Comparison of ENCODE assay signal across 8 mouse cellular contexts in genomic region chr1:64691581-64691980, GRCm38 (mm10). TPM values are rescaled to one million over a fixed set of nuclear protein-coding genes. Genes with fewer than 3 reads are reported as not detected.
DNase-seq lines count a peak whose midpoint lies in the region; ATAC-seq lines count a peak whose summit lies in the region.

No protein-coding gene starts in this region.

- H3K27ac ChIP-seq in lung, embryonic 15.5 days = no peak overlapping the region
- H3K27ac ChIP-seq in embryonic facial prominence, embryonic 10.5 days (replicated peaks) = peak overlapping the region; percentile 90
- H3K27ac ChIP-seq in intestine, embryonic 14.5 days (ENCODE audit: low read depth) = no peak overlapping the region
- peak overlapping the region; percentile 79; the same call in 1 of the 2 replicates for H3K27ac ChIP-seq in neural tube, embryonic 13.5 days (replicated peaks)

- peak overlapping the region; percentile 85 for H3K4me2 ChIP-seq in lung, embryonic 15.5 days
- peak overlapping the region; percentile 82 for H3K4me2 ChIP-seq in intestine, embryonic 14.5 days (ENCODE audit: low read length)
- H3K4me2 ChIP-seq in neural tube, embryonic 13.5 days = peak overlapping the region; percentile 82

- no peak for ATAC-seq in lung, embryonic 15.5 days (ENCODE audit: borderline replicate concordance, extremely low read depth, low FRiP score, low TSS enrichment)
- no peak for ATAC-seq in intestine, embryonic 14.5 days (replicated peaks; ENCODE audit: low FRiP score, low TSS enrichment, low read depth)
- no peak for ATAC-seq in neural tube, embryonic 13.5 days (ENCODE audit: low read depth)

- H3K36me3 ChIP-seq in lung, embryonic 15.5 days = no peaks in the 10 kb centered on the region
- no peaks in the 10 kb centered on the region for H3K36me3 ChIP-seq in embryonic facial prominence, embryonic 10.5 days (replicated peaks)
- no peaks in the 10 kb centered on the region for H3K36me3 ChIP-seq in intestine, embryonic 14.5 days (ENCODE audit: control insufficient read depth, insufficient read depth, low read length)
- H3K36me3 ChIP-seq in neural tube, embryonic 13.5 days = no peaks in the 10 kb centered on the region

- WGBS in lung, embryonic 15.5 days = 3% methylated on average over 9 of the region's 9 CpGs
- 3% methylated on average over 9 of the region's 9 CpGs for WGBS in embryonic facial prominence, embryonic 10.5 days
- 3% methylated on average over 9 of the region's 9 CpGs for WGBS in intestine, embryonic 14.5 days
- 3% methylated on average over 9 of the region's 9 CpGs for WGBS in neural tube, embryonic 13.5 days

- H3K4me1 ChIP-seq in lung, embryonic 15.5 days = peaks cover 20% of the 10 kb centered on the region
- peaks cover 32% of the 10 kb centered on the region for H3K4me1 ChIP-seq in embryonic facial prominence, embryonic 10.5 days
- H3K4me1 ChIP-seq in intestine, embryonic 14.5 days (replicated peaks; ENCODE audit: control insufficient read depth, insufficient read depth, low read length) = peaks cover 17% of the 10 kb centered on the region
- peaks cover 44% of the 10 kb centered on the region for H3K4me1 ChIP-seq in neural tube, embryonic 13.5 days (replicated peaks)

- no peaks in the 10 kb centered on the region for H3K27me3 ChIP-seq in lung, embryonic 15.5 days
- H3K27me3 ChIP-seq in embryonic facial prominence, embryonic 10.5 days (replicated peaks; ENCODE audit: low read depth, poor library complexity, severe bottlenecking) = no peaks in the 10 kb centered on the region
- no peaks in the 10 kb centered on the region for H3K27me3 ChIP-seq in intestine, embryonic 14.5 days (replicated peaks; ENCODE audit: control insufficient read depth, insufficient read depth, low read length)
- H3K27me3 ChIP-seq in neural tube, embryonic 13.5 days = no peaks in the 10 kb centered on the region

- DNase-seq in lung, adult 18-20 months = no peak
- no peak for DNase-seq in embryonic facial prominence, embryonic 10.5 days (ENCODE audit: low spot score)
- no peak for DNase-seq in intestine, embryonic 14.5 days (ENCODE audit: low spot score)
- DNase-seq in right cerebral cortex, adult 18-20 months = no peak
- DNase-seq in gastrocnemius, postnatal 25 days = no peak
- no peak for DNase-seq in kidney, postnatal 14 days

- no peaks in the 10 kb centered on the region for H3K9me3 ChIP-seq in lung, embryonic 15.5 days
- no peaks in the 10 kb centered on the region for H3K9me3 ChIP-seq in embryonic facial prominence, embryonic 10.5 days
- no peaks in the 10 kb centered on the region for H3K9me3 ChIP-seq in intestine, embryonic 14.5 days (ENCODE audit: control insufficient read depth, low read length)
- H3K9me3 ChIP-seq in neural tube, embryonic 13.5 days = no peaks in the 10 kb centered on the region

- peak overlapping the region; percentile 87 for H3K9ac ChIP-seq in lung, embryonic 15.5 days
- peak overlapping the region; percentile 77 for H3K9ac ChIP-seq in intestine, embryonic 14.5 days (ENCODE audit: low read length)
- H3K9ac ChIP-seq in neural tube, embryonic 13.5 days = peak overlapping the region; percentile 89

- H3K4me3 ChIP-seq in lung, embryonic 15.5 days = peak overlapping the region; percentile 97
- peak overlapping the region; percentile 86 for H3K4me3 ChIP-seq in embryonic facial prominence, embryonic 10.5 days
- H3K4me3 ChIP-seq in intestine, embryonic 14.5 days (ENCODE audit: low read depth, low read length) = peak overlapping the region; percentile 77
- peak overlapping the region; percentile 93 for H3K4me3 ChIP-seq in neural tube, embryonic 13.5 days

RNA-seq across cellular contexts. Expression of gene Ccnyl1, which starts 1.3 kb away (rescaled TPM):
- polyA plus RNA-seq in lung, embryonic 15.5 days (2015; fragmentation: Nextera tagmentation; extraction: Ambion mirVana) = 3.8 TPM in 2 replicates
- polyA plus RNA-seq in embryonic facial prominence, embryonic 10.5 days (2016; fragmentation: Nextera tagmentation; extraction: Ambion mirVana) = 5.8 and 6.1 TPM in 2 replicates
- 7.2 and 8.5 TPM in 2 replicates for polyA plus RNA-seq in intestine, embryonic 14.5 days (2014; fragmentation: Nextera tagmentation; extraction: Ambion mirVana)
- polyA plus RNA-seq in neural tube, embryonic 13.5 days (2015; fragmentation: Nextera tagmentation; extraction: Ambion mirVana) = 3.2 and 3.8 TPM in 2 replicates
- total RNA-seq in gastrocnemius, postnatal 25 days (2021) = 10 to 100 TPM; 19.7 to 20.5 TPM

RNA-seq across cellular contexts. Expression of gene Fzd5, which starts 46.0 kb away (rescaled TPM):
- polyA plus RNA-seq in lung, embryonic 15.5 days (2015; fragmentation: Nextera tagmentation; extraction: Ambion mirVana) = 3.0 and 3.1 TPM in 2 replicates
- polyA plus RNA-seq in embryonic facial prominence, embryonic 10.5 days (2016; fragmentation: Nextera tagmentation; extraction: Ambion mirVana) = 1.8 and 2.0 TPM in 2 replicates
- 7.0 and 9.0 TPM in 2 replicates for polyA plus RNA-seq in intestine, embryonic 14.5 days (2014; fragmentation: Nextera tagmentation; extraction: Ambion mirVana)
- polyA plus RNA-seq in neural tube, embryonic 13.5 days (2015; fragmentation: Nextera tagmentation; extraction: Ambion mirVana) = 0.20 and 0.21 TPM in 2 replicates
- total RNA-seq in gastrocnemius, postnatal 25 days (2021) = 1 to 10 TPM; 1.5 to 2.0 TPM

Comparison
In these comparisons a context has a peak if more than half of its experiments do, and no peak if none do; other contexts are left out.
1. H3K27ac ChIP-seq: peak in embryonic facial prominence, embryonic 10.5 days (single experiment) and neural tube, embryonic 13.5 days (single experiment); none in lung, embryonic 15.5 days (single experiment) and intestine, embryonic 14.5 days (single experiment).
2. Peak in every context shown above with its lines, with median percentiles within 50 percentile points of each other: H3K4me2 ChIP-seq, H3K4me3 ChIP-seq and H3K9ac ChIP-seq.